Mouse (Mus musculus) retina, embryonic 14.5 days (tissue): ENCODE results near the gene Cabp2.
"Not testable (repeated sequence)": the region's sequence is repeated elsewhere in the genome, so short reads cannot be mapped to it uniquely, and the experiment has no call there.

Source experiments
- DNase-seq: peaks from one replicate; pipeline ENCODE4 v3.0.0-alpha.2; 2015; ENCODE audit warnings: low spot score

Gene Cabp2

DNA sequence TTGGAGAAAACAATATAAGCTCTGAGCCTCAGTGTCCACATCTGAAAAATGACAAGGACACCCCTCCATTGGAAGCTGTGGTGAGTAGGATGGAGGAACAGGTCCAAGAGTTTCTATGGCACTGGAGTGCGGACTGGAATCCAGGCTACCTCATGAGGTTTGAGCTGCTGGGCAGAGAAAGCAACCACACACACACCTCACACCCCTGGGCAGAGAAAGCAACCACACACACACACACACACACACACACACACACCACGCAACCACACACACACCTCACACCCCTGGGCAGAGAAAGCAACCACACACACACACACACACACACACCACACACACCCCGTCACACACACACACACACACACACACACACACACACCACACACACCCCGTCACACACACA is 43.9 kb downstream of the Cabp2 start:
- not testable (repeated sequence) for DNase-seq

GRCm38 (mm10) chr19:4125741-4126696 is 44.6 kb downstream of the Cabp2 start, which contains the start of gene Aip:
Gene Aip, minus strand, starts transcription at chr19:4125858.
- peak; percentile 98 for DNase-seq

DNA sequence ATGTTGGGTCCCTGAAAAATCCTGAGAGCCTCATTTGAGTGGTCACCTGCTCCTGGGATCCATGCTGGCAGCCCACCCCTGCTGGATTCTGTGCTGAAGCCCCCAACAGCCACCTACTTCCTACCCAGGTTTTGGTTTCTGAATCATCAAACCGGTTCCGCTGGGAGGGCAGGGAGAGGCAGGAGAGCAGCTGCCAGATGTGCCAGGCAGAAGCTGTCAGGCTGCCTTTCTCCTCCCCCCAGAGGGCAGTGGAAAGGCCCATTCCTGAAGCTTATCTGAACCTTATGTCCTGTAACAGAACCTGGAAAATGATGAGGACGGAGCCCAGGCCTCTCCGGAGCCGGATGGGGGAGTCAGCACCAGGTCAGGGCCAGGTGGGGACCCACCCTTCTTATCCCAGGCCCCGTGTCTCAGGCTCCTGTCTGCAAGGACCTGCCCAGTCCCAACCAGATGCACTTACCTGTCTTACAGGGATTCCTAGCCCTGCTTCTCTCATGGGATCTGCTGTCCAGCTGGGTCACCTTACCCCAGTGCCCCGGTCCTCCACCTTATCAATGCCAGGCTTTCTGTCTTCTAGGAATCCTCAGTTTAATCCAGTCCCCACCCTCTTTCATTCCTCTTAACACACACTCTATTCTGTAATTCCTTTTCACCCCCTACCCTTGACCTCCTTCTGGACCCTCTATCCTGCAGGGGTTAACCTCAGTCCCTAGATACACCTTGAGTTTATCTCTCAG is 45.5 kb downstream of the Cabp2 start:
- DNase-seq = no peak

DNA sequence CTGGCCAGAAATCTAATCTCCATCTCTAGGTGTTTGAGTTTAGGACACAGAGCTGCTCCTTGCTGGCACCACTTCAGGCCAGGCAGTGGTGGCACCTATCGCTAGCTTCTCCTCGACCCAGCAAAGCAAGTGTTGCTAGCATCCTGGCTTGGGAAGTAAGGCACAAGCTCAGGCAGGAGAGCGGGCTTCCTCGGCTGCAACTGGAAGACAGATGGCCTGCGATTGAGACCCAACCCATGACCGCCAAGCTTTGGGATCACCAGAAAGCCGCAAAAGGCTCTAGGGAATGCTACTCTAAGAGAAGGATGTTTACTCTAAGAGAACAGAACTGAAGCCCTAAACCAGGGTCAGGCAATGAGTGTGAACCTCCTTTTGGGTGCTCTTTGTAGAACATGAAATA is 48.1 kb downstream of the Cabp2 start:
- DNase-seq = no peak

DNA sequence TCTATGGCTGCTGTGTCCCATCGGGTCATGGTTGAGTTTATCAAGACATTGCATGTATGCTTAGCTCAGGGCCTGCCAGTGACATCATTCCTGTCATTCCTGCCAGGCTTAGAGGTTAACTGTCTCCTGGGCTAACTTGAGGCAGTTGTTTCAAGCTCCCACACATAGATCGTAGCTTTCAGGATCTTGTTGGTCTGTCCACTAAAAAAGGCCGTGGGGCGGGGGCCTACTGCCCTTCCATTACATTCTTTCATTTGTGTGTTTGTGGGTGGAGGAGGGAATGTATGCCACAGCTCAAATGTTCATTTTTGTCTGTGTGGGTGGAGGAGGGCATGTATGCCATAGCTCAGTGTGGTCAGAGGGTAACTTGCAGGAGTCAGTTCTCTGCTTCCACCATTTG is 48.7 kb downstream of the Cabp2 start:
- DNase-seq = no peak

GRCm38 (mm10) chr19:4131075-4131474 is 49.7 kb downstream of the Cabp2 start:
- no peak for DNase-seq

DNA sequence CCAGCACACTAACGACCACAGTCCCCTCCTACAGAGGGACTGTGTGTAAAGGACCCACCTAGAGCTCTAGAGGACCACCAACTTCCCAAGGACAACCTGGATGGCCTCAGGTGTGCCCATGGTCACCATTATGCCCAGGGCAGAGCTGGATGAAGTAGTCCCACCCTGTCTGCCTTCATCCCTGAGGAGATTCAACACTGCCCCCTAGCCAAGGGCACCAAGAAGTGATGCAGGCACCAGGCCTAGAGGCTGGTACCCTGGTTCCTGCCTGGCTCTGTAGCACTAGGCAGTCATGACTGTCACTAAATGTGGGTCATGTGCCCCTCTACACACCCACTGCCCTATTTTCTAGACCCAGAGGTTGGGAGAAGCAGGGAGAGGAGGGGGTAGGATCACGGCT is 50.4 kb downstream of the Cabp2 start:
- DNase-seq = no peak

DNA sequence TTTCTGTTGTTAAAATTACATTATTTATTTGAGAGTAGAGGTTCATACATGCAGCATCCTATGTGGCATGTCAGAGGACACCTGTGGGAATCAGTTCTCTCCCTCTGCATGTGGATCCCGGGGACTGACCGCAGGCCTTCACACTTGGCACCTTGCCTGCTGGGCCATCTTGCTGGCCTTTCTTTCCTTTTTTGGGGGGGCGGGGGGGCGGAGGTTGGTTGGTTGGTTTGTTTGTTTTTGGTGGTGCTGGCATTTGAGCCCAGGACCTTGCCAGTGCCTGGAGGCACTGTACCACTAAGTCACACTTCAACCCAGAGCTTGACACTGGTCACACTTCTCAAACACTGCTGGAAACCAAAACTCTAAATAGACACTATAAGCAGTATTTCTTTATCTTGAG is 53.0 kb downstream of the Cabp2 start:
- DNase-seq = no peak

DNA sequence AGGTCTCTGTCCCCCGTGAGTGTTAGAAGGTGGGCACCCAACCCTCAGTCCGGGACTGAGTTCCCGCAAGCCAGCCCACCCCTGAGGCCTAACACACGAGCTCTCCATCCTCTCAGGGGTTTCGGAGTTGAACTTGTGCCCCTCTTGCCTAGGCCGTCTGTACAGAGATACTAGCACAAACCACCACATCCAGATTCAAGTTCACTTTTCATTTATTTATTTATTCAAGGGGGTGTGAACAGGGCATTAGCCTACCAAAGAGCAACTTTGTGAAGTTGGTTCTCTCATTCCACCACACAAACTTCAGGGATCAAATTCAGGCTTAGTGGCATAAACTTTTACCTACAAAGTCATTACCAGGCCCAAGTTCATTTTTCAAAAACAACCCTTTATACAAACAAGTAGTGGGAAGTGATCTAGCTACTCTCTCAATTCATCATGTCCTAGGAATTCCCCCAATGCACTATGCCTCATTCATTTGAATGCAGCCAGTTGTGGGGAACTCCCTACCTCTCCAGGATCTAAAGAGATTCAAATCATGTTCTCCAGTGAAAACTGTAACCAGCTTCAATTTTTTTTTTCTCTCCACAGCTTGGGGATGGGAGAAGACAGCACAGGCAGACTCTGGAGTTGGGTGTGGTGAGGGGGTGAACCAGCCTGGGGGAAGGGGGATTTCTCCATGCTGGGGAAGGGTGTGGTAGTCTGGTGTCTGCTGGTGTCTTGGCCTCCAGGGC is 54.0 kb downstream of the Cabp2 start:
- DNase-seq = not testable (repeated sequence)

GRCm38 (mm10) chr19:4135963-4136345 is 54.6 kb downstream of the Cabp2 start:
- not testable (repeated sequence) for DNase-seq

GRCm38 (mm10) chr19:4136463-4136862 is 55.1 kb downstream of the Cabp2 start:
- DNase-seq = no peak
